Mouse (Mus musculus) c-Kit-positive CD71-positive TER-119-positive erythroid progenitor cells, embryonic 14.5 days (primary cell): ENCODE data around the gene Zfp428.
A peak's percentile ranks its signal among the peaks of the same experiment; 100 is the strongest.

Source experiments
- DNase-seq: peaks from one replicate; pipeline ENCODE4 v3.0.0-alpha.2; 2013; ENCODE audit warnings: low spot score

Zfp428 gene

DNA sequence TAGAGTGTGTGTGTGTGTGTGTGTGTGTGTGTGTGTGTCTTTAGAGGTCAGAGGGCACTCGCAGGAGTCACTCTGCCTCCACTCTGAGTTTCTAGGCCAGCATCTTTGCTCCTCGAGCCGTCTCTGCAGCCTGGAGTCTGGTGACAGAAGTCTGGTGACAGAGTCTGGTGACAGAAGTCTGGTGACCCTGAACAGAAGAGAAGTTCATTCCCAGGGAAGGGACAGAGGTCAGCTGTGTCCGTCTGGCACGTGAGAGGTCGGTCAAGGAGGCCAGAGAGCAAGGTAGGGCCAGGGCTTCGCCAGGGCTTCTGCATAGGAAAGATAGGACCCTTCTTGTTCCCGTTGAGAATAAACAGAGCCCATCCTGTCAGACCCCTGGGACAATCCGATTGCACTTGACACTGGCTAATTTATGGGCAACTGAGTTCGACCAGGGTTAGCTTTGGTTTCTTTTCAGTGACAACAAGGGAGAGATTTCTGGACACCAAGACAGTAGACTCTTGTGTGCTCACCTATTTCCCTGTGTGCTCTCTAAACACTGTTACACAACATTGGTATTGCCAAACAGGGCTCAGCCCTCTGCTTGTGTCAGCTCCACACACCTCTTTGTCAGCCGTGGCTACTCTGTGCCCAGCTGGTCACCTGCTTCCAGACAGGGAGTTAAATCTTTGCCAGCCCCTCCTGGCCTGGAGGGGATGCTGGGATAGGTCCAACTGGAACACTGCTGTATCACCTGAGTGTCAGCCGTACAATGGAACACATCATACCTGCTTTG is 45.4 kb downstream of the Zfp428 start:
- DNase-seq: no peak

GRCm38 (mm10) chr7:24555786-24556185 is 49.0 kb downstream of the Zfp428 start:
- no peak for DNase-seq

GRCm38 (mm10) chr7:24561450-24561849 is 54.6 kb downstream of the Zfp428 start:
- no peak for DNase-seq

DNA sequence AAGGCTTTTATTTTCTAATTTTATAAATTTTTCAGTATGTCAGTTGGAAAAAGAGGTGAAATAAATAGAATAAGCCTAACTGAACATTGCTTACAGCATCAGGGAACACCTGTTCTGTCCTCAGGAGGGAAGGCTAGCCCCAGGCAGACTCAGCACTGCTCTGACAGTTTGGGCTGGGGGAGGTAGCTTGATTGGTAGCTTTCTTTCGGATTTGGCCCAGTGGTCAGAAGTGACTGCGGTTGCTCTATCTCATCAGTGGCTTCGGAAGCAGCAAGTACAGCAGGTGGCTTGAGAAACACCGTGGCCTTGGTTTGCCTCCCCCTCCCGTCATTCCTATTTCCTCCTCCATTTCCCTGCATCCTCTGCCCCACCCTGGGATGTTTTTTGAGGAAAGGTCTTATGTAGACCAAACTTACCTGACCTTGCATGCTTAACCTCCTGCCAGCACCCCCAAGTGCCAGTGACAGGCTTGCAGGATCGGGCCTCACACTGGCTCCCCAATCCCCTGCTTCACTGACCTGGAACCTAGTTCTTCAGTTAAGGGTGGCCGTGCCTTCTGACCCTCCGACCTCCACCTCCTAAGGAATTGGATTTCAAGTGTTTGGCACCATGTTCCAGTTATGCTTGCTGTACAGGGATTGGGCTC is 56.5 kb downstream of the Zfp428 start:
- no peak for DNase-seq

DNA sequence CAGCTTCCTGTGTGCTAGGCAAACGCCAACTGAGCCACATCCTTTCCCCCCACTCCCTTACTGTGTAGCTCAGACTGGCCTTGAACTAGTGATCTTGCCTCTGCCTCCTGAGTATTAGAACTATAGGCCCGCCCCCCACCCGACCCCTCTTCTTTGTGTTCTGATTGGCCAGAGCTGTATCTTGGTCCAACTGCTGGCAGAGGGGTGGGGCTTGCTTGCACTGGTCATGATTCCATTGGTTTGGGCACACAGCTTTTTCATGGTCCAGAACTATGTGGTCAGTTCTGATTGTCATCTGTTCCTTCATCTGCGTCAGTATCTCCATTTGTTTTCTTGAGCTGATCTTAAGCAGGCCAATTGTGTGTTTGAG is 57.0 kb downstream of the Zfp428 start:
- no peak for DNase-seq

DNA sequence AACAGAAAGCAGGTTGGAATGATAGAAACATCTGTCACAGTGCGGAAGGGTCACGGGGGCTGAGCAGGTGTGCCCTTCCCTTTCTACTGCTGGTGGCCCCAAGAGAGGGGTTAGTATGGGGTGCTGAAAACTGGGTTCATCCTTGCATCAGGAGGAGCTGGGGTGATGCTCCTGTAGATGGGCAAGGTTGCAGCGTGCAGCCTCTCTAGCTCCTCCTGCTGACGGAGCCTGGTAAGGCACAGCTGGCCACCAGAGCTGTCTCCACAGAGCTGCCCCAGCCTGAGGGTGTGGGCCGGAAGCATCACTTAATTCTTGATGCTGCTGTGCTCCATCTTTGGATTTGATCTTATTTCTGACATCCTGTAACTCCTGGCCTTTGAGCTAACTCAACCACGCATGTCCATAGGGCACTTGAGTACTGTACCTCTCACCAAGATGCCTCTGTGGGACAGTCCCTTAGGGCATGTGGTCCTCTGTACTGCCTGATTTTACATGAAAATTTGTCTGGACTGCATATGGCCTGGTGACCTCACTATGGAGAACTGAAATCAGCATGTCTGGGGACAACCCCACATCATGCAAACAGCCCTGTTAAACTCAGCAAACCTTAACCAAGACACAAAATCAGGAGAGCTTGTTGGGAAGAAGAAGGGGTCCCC is 57.9 kb downstream of the Zfp428 start:
- DNase-seq: peak; percentile 56
